Mouse (Mus musculus) myocyte (in vitro differentiated cells): ENCODE measurements around the gene Mab21l3. TPM values are rescaled to one million over a fixed set of nuclear protein-coding genes. Genes with fewer than 3 reads are reported as not detected.
A peak's percentile ranks its signal among the peaks of the same experiment; 100 is the strongest.

Experiments
- H3K27me3 ChIP-seq: one replicate; pipeline ENCODE4 v1.6.1; 2011; ENCODE audit not compliant: control insufficient read depth, insufficient read depth, insufficient read length
- H3K36me3 ChIP-seq: one replicate; pipeline ENCODE4 v1.6.1; 2011; ENCODE audit not compliant: control insufficient read depth, insufficient read depth
- H3K4me2 ChIP-seq: one replicate; pipeline ENCODE4 v1.6.1; 2011; ENCODE audit warnings: low read depth, control low read depth
- H3K4me3 ChIP-seq: one replicate; pipeline ENCODE4 v1.5.1; 2011; ENCODE audit warnings: mild to moderate bottlenecking, control low read depth, moderate library complexity
- H3K79me2 ChIP-seq: one replicate; pipeline ENCODE4 v1.6.1; 2011; ENCODE audit not compliant: control insufficient read depth, insufficient read depth
- H3ac ChIP-seq: one replicate; pipeline ENCODE4 v1.6.1; 2011; ENCODE audit not compliant: control insufficient read depth, insufficient read length
- CEBPB ChIP-seq: IDR thresholded peaks from 2 replicates; pipeline ENCODE4 v1.6.1; 2011; ENCODE audit warnings: mild to moderate bottlenecking, moderate library complexity; ENCODE audit not compliant: poor library complexity, insufficient read depth, severe bottlenecking
- E2F4 ChIP-seq: IDR thresholded peaks from one replicate; pipeline ENCODE4 v1.6.1; 2011; ENCODE audit warnings: mild to moderate bottlenecking, control low read depth, moderate library complexity; ENCODE audit not compliant: insufficient read depth
- MAX ChIP-seq: IDR thresholded peaks from one replicate; pipeline ENCODE4 v1.6.1; 2011; ENCODE audit warnings: low read depth, mild to moderate bottlenecking, control low read depth
- MYOD1 ChIP-seq, 3 experiments: IDR thresholded peaks; one replicate each; pipeline ENCODE4 v1.6.1; 2011; ENCODE audit warnings: control low read depth in 2 of 3, low read depth in 2 of 3, mild to moderate bottlenecking in 2 of 3, moderate library complexity in 1 of 3; ENCODE audit not compliant: insufficient read length in 2 of 3, control insufficient read depth in 1 of 3
- MYOG ChIP-seq, 3 experiments: IDR thresholded peaks; one replicate each; pipeline ENCODE4 v1.6.1; 2011; ENCODE audit warnings: control low read depth in 2 of 3, low read depth in 2 of 3, mild to moderate bottlenecking in 2 of 3; ENCODE audit not compliant: insufficient read length in 2 of 3, control insufficient read depth in 1 of 3, insufficient read depth in 1 of 3
- POLR2A ChIP-seq: IDR thresholded peaks from one replicate; pipeline ENCODE4 v1.6.1; 2011; ENCODE audit warnings: low read depth, mild to moderate bottlenecking, control low read depth, moderate library complexity; ENCODE audit not compliant: insufficient read length
- POLR2AphosphoS2 ChIP-seq: IDR thresholded peaks from one replicate; pipeline ENCODE4 v1.6.1; 2011; ENCODE audit warnings: low read depth, control low read depth; ENCODE audit not compliant: insufficient read length
- REST ChIP-seq: IDR thresholded peaks from one replicate; pipeline ENCODE4 v1.6.1; 2011; ENCODE audit warnings: mild to moderate bottlenecking, control low read depth, moderate library complexity; ENCODE audit not compliant: insufficient read depth, insufficient read length
- SRF ChIP-seq: IDR thresholded peaks from one replicate; pipeline ENCODE4 v1.6.1; 2011; ENCODE audit warnings: low read depth; ENCODE audit not compliant: control insufficient read depth, insufficient read length
- TCF12 ChIP-seq: IDR thresholded peaks from one replicate; pipeline ENCODE4 v1.6.1; 2011; ENCODE audit warnings: mild to moderate bottlenecking, control low read depth; ENCODE audit not compliant: poor library complexity, insufficient read depth, severe bottlenecking
- TCF3 ChIP-seq: IDR thresholded peaks from one replicate; pipeline ENCODE4 v1.6.1; 2011; ENCODE audit warnings: low read depth, control low read depth; ENCODE audit not compliant: insufficient read length
- USF1 ChIP-seq: IDR thresholded peaks from one replicate; pipeline ENCODE4 v1.6.1; 2011; ENCODE audit warnings: low read depth, mild to moderate bottlenecking, control low read depth, moderate library complexity
- polyA plus RNA-seq: library from polyadenylated mRNA; unstranded; fragments of >200 nt; fragmentation: generic; extraction: Trizol; gene quantifications from one replicate; pipeline ENCODE4 v1.2.1, GENCODE M21; 2012; ENCODE audit warnings: missing spikeins

Gene Mab21l3
- polyA plus RNA-seq, 1 experiment = 0.85 TPM

GRCm38 (mm10) chr3:101831189-101831858, 17.4 kb downstream of the Mab21l3 start:
- H3K79me2 ChIP-seq = no peaks in the 10 kb centered on the region
- peak; percentile 45 to 98 (median 95) for TF ChIP-seq MYOG (IDR thresholded peaks at IDR 0.05; ENCODE audit: control insufficient read depth in 1 of 3, insufficient read depth in 1 of 3, insufficient read length in 2 of 3, low read depth in 2 of 3)
- peak; percentile 91 for TF ChIP-seq TCF3
- TF ChIP-seq MYOD1 (IDR thresholded peaks at IDR 0.05; ENCODE audit: control insufficient read depth in 1 of 3, insufficient read length in 2 of 3, low read depth in 2 of 3) = peak; percentile 15 to 99 (median 98)
- TF ChIP-seq SRF = no peak
- no peak for TF ChIP-seq E2F4
- peak; percentile 80 for TF ChIP-seq CEBPB
- TF ChIP-seq TCF12 = peak; percentile 71
- H3K4me2 ChIP-seq = peak overlapping the region; percentile 61

GRCm38 (mm10) chr3:101829881-101830616, 18.7 kb downstream of the Mab21l3 start:
- TF ChIP-seq MAX (no peak), REST (no peak), MYOG (IDR thresholded peaks at IDR 0.05; ENCODE audit: control insufficient read depth in 1 of 3, insufficient read depth in 1 of 3, insufficient read length in 2 of 3, low read depth in 2 of 3) (no peak), TCF12 (no peak), USF1 (no peak), TCF3 (no peak), MYOD1 (IDR thresholded peaks at IDR 0.05; ENCODE audit: control insufficient read depth in 1 of 3, insufficient read length in 2 of 3, low read depth in 2 of 3) (no peak)
- no peaks in the 10 kb centered on the region for H3K27me3 ChIP-seq
- H3K4me3 ChIP-seq = no peak overlapping the region
- H3ac ChIP-seq = no peak overlapping the region
- no peaks in the 10 kb centered on the region for H3K79me2 ChIP-seq
- no peak overlapping the region for H3K4me2 ChIP-seq
- no peaks in the 10 kb centered on the region for H3K36me3 ChIP-seq

More at GRCm38 (mm10) chr3:101831189-101831858, 17.4 kb downstream of the Mab21l3 start:
- Histone ChIP-seq H3ac (no peak overlapping the region), H3K4me3 (no peak overlapping the region), H3K36me3 (no peaks in the 10 kb centered on the region), H3K27me3 (no peaks in the 10 kb centered on the region)

GRCm38 (mm10) chr3:101828595-101828994, 20.2 kb downstream of the Mab21l3 start:
- Histone ChIP-seq H3K4me3 (no peak overlapping the region), H3ac (no peak overlapping the region), H3K36me3 (no peaks in the 10 kb centered on the region), H3K27me3 (no peaks in the 10 kb centered on the region), H3K4me2 (no peak overlapping the region), H3K79me2 (no peaks in the 10 kb centered on the region)
- TF ChIP-seq CEBPB = no peak
- TF ChIP-seq MYOG (IDR thresholded peaks at IDR 0.05; ENCODE audit: control insufficient read depth in 1 of 3, insufficient read depth in 1 of 3, insufficient read length in 2 of 3, low read depth in 2 of 3) = no peak
- TF ChIP-seq POLR2A = no peak
- TF ChIP-seq POLR2AphosphoS2 = no peak
- no peak for TF ChIP-seq SRF
- no peak for TF ChIP-seq TCF12
- TF ChIP-seq TCF3 = no peak
- TF ChIP-seq REST = no peak
- TF ChIP-seq MAX = no peak
- TF ChIP-seq MYOD1 (IDR thresholded peaks at IDR 0.05; ENCODE audit: control insufficient read depth in 1 of 3, insufficient read length in 2 of 3, low read depth in 2 of 3) = no peak
- no peak for TF ChIP-seq USF1
- TF ChIP-seq E2F4 = no peak

GRCm38 (mm10) chr3:101827220-101827715, 21.5 kb downstream of the Mab21l3 start:
- TF ChIP-seq MYOD1 (IDR thresholded peaks at IDR 0.05; ENCODE audit: control insufficient read depth in 1 of 3, insufficient read length in 2 of 3, low read depth in 2 of 3) (no peak), SRF (no peak), REST (no peak), POLR2AphosphoS2 (no peak), TCF3 (no peak), CEBPB (no peak), TCF12 (no peak), USF1 (no peak), MAX (no peak), POLR2A (no peak), E2F4 (no peak), MYOG (IDR thresholded peaks at IDR 0.05; ENCODE audit: control insufficient read depth in 1 of 3, insufficient read depth in 1 of 3, insufficient read length in 2 of 3, low read depth in 2 of 3) (no peak)
- H3K4me2 ChIP-seq = no peak overlapping the region
- H3K36me3 ChIP-seq = no peaks in the 10 kb centered on the region
- H3K27me3 ChIP-seq = no peaks in the 10 kb centered on the region
- H3K79me2 ChIP-seq = no peaks in the 10 kb centered on the region
- no peak overlapping the region for H3K4me3 ChIP-seq
- no peak overlapping the region for H3ac ChIP-seq
